Mouse (Mus musculus): ENCODE measurements around the gene Prdm2.

The Prdm2 gene

GRCm38 (mm10) chr4:143154571-143154970 is 58.2 kb downstream of the Prdm2 start:
- DNase-seq (ENCODE audit: low spot score) = no peak

- DNase-seq (ENCODE audit: low spot score) = no peak
These were observed 60.2 kb downstream of the Prdm2 start for GRCm38 (mm10) chr4:143152634-143153033.

GRCm38 (mm10) chr4:143151267-143151666 is 61.5 kb downstream of the Prdm2 start:
- peak; percentile 31 for DNase-seq (ENCODE audit: low spot score)

GRCm38 (mm10) chr4:143147666-143148065 is 65.1 kb downstream of the Prdm2 start:
- no peak for DNase-seq (ENCODE audit: low spot score)

GRCm38 (mm10) chr4:143143615-143144014 is 69.2 kb downstream of the Prdm2 start:
- no peak for DNase-seq (ENCODE audit: low spot score)

- DNase-seq (ENCODE audit: low spot score) = peak; percentile 24
These were observed 71.0 kb downstream of the Prdm2 start for GRCm38 (mm10) chr4:143141645-143142259.

GRCm38 (mm10) chr4:143140940-143141339 is 71.9 kb downstream of the Prdm2 start:
- DNase-seq (ENCODE audit: low spot score) = no peak

- DNase-seq (ENCODE audit: low spot score) = no peak
These were observed 80.4 kb downstream of the Prdm2 start for GRCm38 (mm10) chr4:143132433-143132832.

GRCm38 (mm10) chr4:143130441-143130840 is 82.4 kb downstream of the Prdm2 start:
- DNase-seq (ENCODE audit: low spot score) = no peak

GRCm38 (mm10) chr4:143129261-143129760 is 83.5 kb downstream of the Prdm2 start:
- DNase-seq (ENCODE audit: low spot score) = no peak

GRCm38 (mm10) chr4:143127171-143127570 is 85.6 kb downstream of the Prdm2 start:
- no peak for DNase-seq (ENCODE audit: low spot score)

- no peak for DNase-seq (ENCODE audit: low spot score)
These were observed 86.3 kb downstream of the Prdm2 start for GRCm38 (mm10) chr4:143126476-143126875.

GRCm38 (mm10) chr4:143125290-143125689 is 87.5 kb downstream of the Prdm2 start:
- no peak for DNase-seq (ENCODE audit: low spot score)

GRCm38 (mm10) chr4:143123043-143123442 is 89.8 kb downstream of the Prdm2 start:
- no peak for DNase-seq (ENCODE audit: low spot score)

GRCm38 (mm10) chr4:143121174-143121573 is 91.6 kb downstream of the Prdm2 start:
- DNase-seq (ENCODE audit: low spot score) = no peak

GRCm38 (mm10) chr4:143120008-143120407 is 92.8 kb downstream of the Prdm2 start:
- DNase-seq (ENCODE audit: low spot score) = no peak

- DNase-seq (ENCODE audit: low spot score) = no peak
These were observed 94.0 kb downstream of the Prdm2 start for GRCm38 (mm10) chr4:143118843-143119242.

- DNase-seq (ENCODE audit: low spot score) = no peak
These were observed 96.9 kb downstream of the Prdm2 start for GRCm38 (mm10) chr4:143115851-143116250.

- no peak for DNase-seq (ENCODE audit: low spot score)
These were observed 98.4 kb downstream of the Prdm2 start for GRCm38 (mm10) chr4:143114232-143114979.

- DNase-seq (ENCODE audit: low spot score) = peak; percentile 31
These were observed 99.8 kb downstream of the Prdm2 start for GRCm38 (mm10) chr4:143112985-143113384.

- no peak for DNase-seq (ENCODE audit: low spot score)
These were observed 100.4 kb downstream of the Prdm2 start for GRCm38 (mm10) chr4:143112439-143112838.

- DNase-seq (ENCODE audit: low spot score) = no peak
These were observed 100.9 kb downstream of the Prdm2 start for GRCm38 (mm10) chr4:143111872-143112271.

- no peak for DNase-seq (ENCODE audit: low spot score)
These were observed 104.2 kb downstream of the Prdm2 start for GRCm38 (mm10) chr4:143108552-143108951.

Data from yolk sac, embryonic 10.5 days (tissue).